Comparison of ENCODE assay signal across 8 mouse cellular contexts in genomic region chr5:147186781-147187551, GRCm38 (mm10). TPM values are rescaled to one million over a fixed set of nuclear protein-coding genes. Genes with fewer than 3 reads are reported as not detected.
A peak's percentile ranks its signal among the peaks of the same experiment; 100 is the strongest.
DNase-seq lines count a peak whose midpoint lies in the region; ATAC-seq and TF ChIP-seq lines count a peak whose summit lies in the region.

No protein-coding gene starts in this region.

- no peaks in the 10 kb centered on the region for H3K36me3 ChIP-seq in intestine, embryonic 15.5 days
- H3K36me3 ChIP-seq in myocyte (ENCODE audit: control insufficient read depth, insufficient read depth) = no peaks in the 10 kb centered on the region

- H3K4me1 ChIP-seq in intestine, embryonic 15.5 days (replicated peaks) = peaks cover 20% of the 10 kb centered on the region

- H3K79me2 ChIP-seq in myocyte (ENCODE audit: control insufficient read depth, insufficient read depth) = no peaks in the 10 kb centered on the region

- H3K4me2 ChIP-seq in intestine, embryonic 15.5 days (replicated peaks) = peak overlapping the region; percentile 51
- H3K4me2 ChIP-seq in myocyte (ENCODE audit: low read depth) = peak overlapping the region; percentile 53

- H3K9me3 ChIP-seq in intestine, embryonic 15.5 days = no peaks in the 10 kb centered on the region

- peak; percentile 20 for DNase-seq in adrenal gland, adult 2 months
- DNase-seq in adrenal gland, postnatal 25 days = no peak
- DNase-seq in right cerebral cortex, adult 2 months (ENCODE audit: low spot score in 2 of 2) = peak; percentile 5 to 15
- no peak for DNase-seq in right cerebral cortex, postnatal 4 days
- no peak for DNase-seq in urinary bladder, postnatal 25 days (ENCODE audit: low spot score)
- no peak for DNase-seq in MN1 (ENCODE audit: low spot score)

- no peak overlapping the region for H3K9ac ChIP-seq in intestine, embryonic 15.5 days

- no peak overlapping the region for H3K27ac ChIP-seq in intestine, embryonic 15.5 days

- 2% methylated on average over 37 of the region's 37 CpGs for WGBS in intestine, embryonic 15.5 days

- no peak for TF ChIP-seq POLR2A in myocyte (IDR thresholded peaks at IDR 0.05; ENCODE audit: insufficient read length, low read depth)

- ATAC-seq in intestine, embryonic 15.5 days = no peak

- peaks cover 72% of the 10 kb centered on the region for H3K27me3 ChIP-seq in intestine, embryonic 15.5 days (replicated peaks)
- peaks cover 63% of the 10 kb centered on the region for H3K27me3 ChIP-seq in myocyte (ENCODE audit: control insufficient read depth, insufficient read depth, insufficient read length)

- peak overlapping the region; percentile 10 for H3K4me3 ChIP-seq in intestine, embryonic 15.5 days (replicated peaks)
- H3K4me3 ChIP-seq in myocyte = no peak overlapping the region

- no peak overlapping the region for H3ac ChIP-seq in myocyte (ENCODE audit: control insufficient read depth, insufficient read length)

TF ChIP-seq in myocyte, 11 proteins besides CTCF, POLR2A, EP300 and RAD21:
- no peak for TF ChIP-seq TCF12 (IDR thresholded peaks at IDR 0.05; ENCODE audit: insufficient read depth, poor library complexity, severe bottlenecking)
- no peak for TF ChIP-seq SRF (IDR thresholded peaks at IDR 0.05; ENCODE audit: control insufficient read depth, insufficient read length, low read depth)
- no peak for TF ChIP-seq MAX (IDR thresholded peaks at IDR 0.05; ENCODE audit: low read depth)
- TF ChIP-seq E2F4 (IDR thresholded peaks at IDR 0.05; ENCODE audit: insufficient read depth) = no peak
- TF ChIP-seq POLR2AphosphoS2 (IDR thresholded peaks at IDR 0.05; ENCODE audit: insufficient read length, low read depth) = no peak
- TF ChIP-seq MYOD1 (IDR thresholded peaks at IDR 0.05; ENCODE audit: control insufficient read depth in 1 of 3, insufficient read length in 2 of 3, low read depth in 2 of 3) = no peak
- TF ChIP-seq CEBPB (IDR thresholded peaks at IDR 0.05; ENCODE audit: insufficient read depth, poor library complexity, severe bottlenecking) = no peak
- TF ChIP-seq MYOG (IDR thresholded peaks at IDR 0.05; ENCODE audit: control insufficient read depth in 1 of 3, insufficient read depth in 1 of 3, insufficient read length in 2 of 3, low read depth in 2 of 3) = no peak
- TF ChIP-seq USF1 (IDR thresholded peaks at IDR 0.05; ENCODE audit: low read depth) = no peak
- no peak for TF ChIP-seq REST (IDR thresholded peaks at IDR 0.05; ENCODE audit: insufficient read depth, insufficient read length)
- no peak for TF ChIP-seq TCF3 (IDR thresholded peaks at IDR 0.05; ENCODE audit: insufficient read length, low read depth)
TF ChIP-seq in myocyte: peak in this region for 0.

RNA-seq across cellular contexts. Expression of gene Gsx1, which starts 1.5 kb away (rescaled TPM):
- not detected for total RNA-seq in adrenal gland, adult 2 months (2021)
- polyA plus RNA-seq in adrenal gland, adult 2 months (2012; rRNA removed) = not detected in 2 replicates
- total RNA-seq in adrenal gland, postnatal 25 days (2021) = not detected in 2 replicates
- polyA plus RNA-seq in intestine, embryonic 15.5 days (2015; fragmentation: Nextera tagmentation; extraction: Ambion mirVana) = not detected in 2 replicates
- polyA plus RNA-seq in myocyte (2012; fragmentation: generic; extraction: Trizol) = not detected

Comparison
In these comparisons a context has a peak if more than half of its experiments do, and no peak if none do; other contexts are left out.
1. DNase-seq: peak in adrenal gland, adult 2 months (single experiment) and right cerebral cortex, adult 2 months (2 of 2); none in adrenal gland, postnatal 25 days (single experiment), right cerebral cortex, postnatal 4 days (single experiment), urinary bladder, postnatal 25 days (single experiment) and MN1 (single experiment).